Mouse (Mus musculus): ENCODE results near the gene Fam160a1. TPM values are rescaled to one million over a fixed set of nuclear protein-coding genes. Genes with fewer than 3 reads are reported as not detected.

The Fam160a1 gene
- total and polyA plus RNA-seq, 3 experiments, result 25.0 to 68.1 (median 47.0) TPM

DNA sequence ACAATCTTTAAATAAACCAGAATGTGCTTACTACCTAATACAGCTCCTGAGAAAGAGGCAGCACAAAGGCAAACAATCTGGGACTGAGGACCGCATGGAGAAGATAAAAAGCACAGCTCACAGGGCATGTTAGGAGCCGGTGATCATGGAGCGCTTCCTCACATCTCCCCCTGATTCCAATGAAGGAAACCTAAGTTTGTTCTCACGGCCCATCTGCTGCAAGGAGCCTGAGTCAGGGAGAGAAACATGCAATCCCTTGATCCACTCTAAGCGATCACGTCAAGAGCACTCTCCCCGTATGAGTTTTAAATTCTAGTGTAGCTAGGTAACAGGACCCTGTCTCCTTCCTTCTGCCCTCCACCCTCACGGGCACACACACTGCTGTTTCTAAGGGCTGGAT is 140.0 kb downstream of the Fam160a1 start:
- Histone ChIP-seq H3K36me3 (ENCODE audit: control insufficient read depth, insufficient read depth, low read length) (no peaks in the 10 kb centered on the region), H3K27ac (no peak overlapping the region), H3K79me2 (replicated peaks; ENCODE audit: control insufficient read depth, insufficient read depth, low read length) (no peaks in the 10 kb centered on the region), H3K4me1 (ENCODE audit: control insufficient read depth, insufficient read depth, low read length) (no peaks in the 10 kb centered on the region), H3K9ac (ENCODE audit: low read depth, low read length) (no peak overlapping the region), H3K27me3 (ENCODE audit: control insufficient read depth, insufficient read depth, low read length) (no peaks in the 10 kb centered on the region), H3K4me3 (no peak overlapping the region)
- WGBS, result 74% methylated on average over 8 of the region's 8 CpGs
- intact Hi-C loops (cut with DNase I), result no loop called here
- no peak for DNase-seq
- TF ChIP-seq CTCF (IDR thresholded peaks at IDR 0.05) (no peak), EP300 (IDR thresholded peaks at IDR 0.05; ENCODE audit: insufficient read depth, low read depth, low read length) (no peak), POLR2A (IDR thresholded peaks at IDR 0.05; ENCODE audit: insufficient read depth, low read depth, low read length) (no peak)

DNA sequence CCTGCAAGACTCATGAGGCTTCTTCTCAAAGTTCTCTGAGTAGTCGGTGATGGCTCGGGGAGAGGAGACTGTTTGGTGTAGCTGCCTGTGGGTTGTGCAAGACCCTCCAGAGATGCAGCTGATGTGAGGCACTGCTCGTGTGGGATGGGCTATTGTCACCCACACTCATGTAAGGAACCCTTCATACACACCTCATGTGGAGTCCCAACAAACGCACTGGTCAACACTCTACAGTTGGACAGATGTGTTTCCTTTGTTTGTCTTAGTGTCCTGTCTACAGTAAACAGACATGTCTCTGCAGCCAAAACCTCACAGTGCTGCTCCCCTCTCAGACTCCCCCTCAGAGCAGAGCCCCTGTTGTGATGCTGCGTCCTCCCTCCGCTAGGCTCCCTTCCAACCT is 147.2 kb downstream of the Fam160a1 start:
- intact Hi-C loops (cut with DNase I), result no loop called here
- no peaks in the 10 kb centered on the region for H3K36me3 ChIP-seq (ENCODE audit: control insufficient read depth, insufficient read depth, low read length)
- no peaks in the 10 kb centered on the region for H3K79me2 ChIP-seq (replicated peaks; ENCODE audit: control insufficient read depth, insufficient read depth, low read length)
- no peak overlapping the region for H3K27ac ChIP-seq
- DNase-seq, result no peak
- no peaks in the 10 kb centered on the region for H3K27me3 ChIP-seq (ENCODE audit: control insufficient read depth, insufficient read depth, low read length)
- no peak overlapping the region for H3K9ac ChIP-seq (ENCODE audit: low read depth, low read length)
- 84% methylated on average over 6 of the region's 6 CpGs for WGBS
- peaks cover 1% of the 10 kb centered on the region; the same call in 1 of the 2 replicates for H3K4me1 ChIP-seq (ENCODE audit: control insufficient read depth, insufficient read depth, low read length)
- no peak overlapping the region for H3K4me3 ChIP-seq
- TF ChIP-seq EP300 (IDR thresholded peaks at IDR 0.05; ENCODE audit: insufficient read depth, low read depth, low read length) (no peak), POLR2A (IDR thresholded peaks at IDR 0.05; ENCODE audit: insufficient read depth, low read depth, low read length) (no peak), CTCF (IDR thresholded peaks at IDR 0.05) (no peak)

DNA sequence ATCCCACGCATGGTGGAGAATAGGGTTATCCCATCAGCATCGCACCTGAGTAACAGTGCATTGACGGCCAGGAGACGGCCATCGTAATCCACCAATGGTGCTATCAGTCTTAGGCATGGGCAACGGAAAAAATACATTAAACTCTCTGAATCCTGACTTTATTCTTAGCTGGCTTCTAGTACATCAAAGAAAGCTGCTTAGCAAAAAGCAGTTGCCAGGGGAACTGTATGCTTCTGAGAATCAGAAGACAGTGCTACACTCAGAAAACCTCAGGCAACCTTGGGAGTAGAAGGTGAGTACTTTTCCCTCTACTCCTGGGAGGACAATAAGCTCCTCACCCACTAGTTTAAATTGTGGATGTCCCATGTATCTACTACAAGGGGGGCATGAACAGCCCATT is 149.4 kb downstream of the Fam160a1 start:
- no peak for DNase-seq
- intact Hi-C loops (cut with DNase I), result no loop called here
- no peaks in the 10 kb centered on the region for H3K79me2 ChIP-seq (replicated peaks; ENCODE audit: control insufficient read depth, insufficient read depth, low read length)
- WGBS, result 93% methylated on average over 6 of the region's 6 CpGs
- no peaks in the 10 kb centered on the region for H3K27me3 ChIP-seq (ENCODE audit: control insufficient read depth, insufficient read depth, low read length)
- peaks cover 1% of the 10 kb centered on the region; the same call in 1 of the 2 replicates for H3K4me1 ChIP-seq (ENCODE audit: control insufficient read depth, insufficient read depth, low read length)
- TF ChIP-seq EP300 (IDR thresholded peaks at IDR 0.05; ENCODE audit: insufficient read depth, low read depth, low read length) (no peak), CTCF (IDR thresholded peaks at IDR 0.05) (no peak), POLR2A (IDR thresholded peaks at IDR 0.05; ENCODE audit: insufficient read depth, low read depth, low read length) (no peak)
- H3K9ac ChIP-seq (ENCODE audit: low read depth, low read length), result no peak overlapping the region
- H3K36me3 ChIP-seq (ENCODE audit: control insufficient read depth, insufficient read depth, low read length), result no peaks in the 10 kb centered on the region
- H3K4me3 ChIP-seq, result no peak overlapping the region
- H3K27ac ChIP-seq, result no peak overlapping the region

DNA sequence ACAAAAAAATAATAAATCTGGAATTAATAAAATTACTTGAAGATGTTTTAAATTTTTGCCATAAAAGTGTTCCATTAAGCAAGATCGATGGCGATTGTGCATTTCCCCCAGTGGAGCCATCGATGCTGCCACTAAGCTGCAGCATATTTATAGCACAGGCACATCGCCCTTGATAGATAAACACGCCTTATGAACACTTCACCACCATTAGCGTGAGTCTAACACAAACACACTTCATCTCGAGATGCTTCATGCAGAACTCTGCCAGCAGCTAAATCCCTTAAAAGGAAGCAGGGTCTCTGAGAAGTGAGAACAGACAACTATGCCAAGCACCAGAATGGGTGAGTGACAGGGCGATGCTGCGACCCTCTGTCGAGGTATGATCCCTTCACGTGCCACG is 150.4 kb downstream of the Fam160a1 start:
- DNase-seq, result no peak

DNA sequence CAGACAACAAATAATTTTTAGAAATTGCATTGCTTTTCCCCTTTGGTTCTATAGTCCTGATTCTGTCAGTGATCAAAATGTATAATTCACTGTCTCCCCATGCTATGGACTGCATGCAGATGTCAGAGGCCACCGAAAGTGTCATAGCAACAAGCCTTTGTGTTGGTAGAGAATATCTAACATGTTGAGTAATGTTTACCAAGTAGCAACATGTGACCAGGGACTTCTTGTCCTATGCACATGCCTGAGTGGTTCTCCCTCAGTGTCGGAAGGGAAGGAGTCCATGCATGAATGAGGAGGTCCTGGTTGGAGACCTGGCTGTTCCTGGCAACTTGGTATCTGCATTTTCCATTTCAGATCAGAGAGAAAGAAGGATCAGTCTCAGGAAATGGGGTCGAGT is 150.9 kb downstream of the Fam160a1 start:
- Histone ChIP-seq H3K27me3 (ENCODE audit: control insufficient read depth, insufficient read depth, low read length) (no peaks in the 10 kb centered on the region), H3K27ac (no peak overlapping the region; the same call in 1 of the 2 replicates), H3K9ac (ENCODE audit: low read depth, low read length) (no peak overlapping the region), H3K4me1 (ENCODE audit: control insufficient read depth, insufficient read depth, low read length) (peaks cover 1% of the 10 kb centered on the region; the same call in 1 of the 2 replicates), H3K79me2 (replicated peaks; ENCODE audit: control insufficient read depth, insufficient read depth, low read length) (no peaks in the 10 kb centered on the region), H3K36me3 (ENCODE audit: control insufficient read depth, insufficient read depth, low read length) (no peaks in the 10 kb centered on the region), H3K4me3 (no peak overlapping the region)
- WGBS, result 48% methylated on average over 3 of the region's 3 CpGs
- no peak for TF ChIP-seq CTCF (IDR thresholded peaks at IDR 0.05)
- TF ChIP-seq EP300 (IDR thresholded peaks at IDR 0.05; ENCODE audit: insufficient read depth, low read depth, low read length), result no peak
- no peak for TF ChIP-seq POLR2A (IDR thresholded peaks at IDR 0.05; ENCODE audit: insufficient read depth, low read depth, low read length)
- DNase-seq, result no peak
- intact Hi-C loops (cut with DNase I), result no loop called here

More for the DNA sequence above, 150.4 kb downstream of the Fam160a1 start:
- WGBS, result 52% methylated on average over 12 of the region's 12 CpGs
- Histone ChIP-seq H3K79me2 (replicated peaks; ENCODE audit: control insufficient read depth, insufficient read depth, low read length) (no peaks in the 10 kb centered on the region), H3K4me1 (ENCODE audit: control insufficient read depth, insufficient read depth, low read length) (peaks cover 1% of the 10 kb centered on the region; the same call in 1 of the 2 replicates), H3K9ac (ENCODE audit: low read depth, low read length) (no peak overlapping the region), H3K36me3 (ENCODE audit: control insufficient read depth, insufficient read depth, low read length) (no peaks in the 10 kb centered on the region), H3K4me3 (no peak overlapping the region), H3K27ac (peak overlapping the region; percentile 12; the same call in 1 of the 2 replicates), H3K27me3 (ENCODE audit: control insufficient read depth, insufficient read depth, low read length) (no peaks in the 10 kb centered on the region)
- TF ChIP-seq EP300 (IDR thresholded peaks at IDR 0.05; ENCODE audit: insufficient read depth, low read depth, low read length) (no peak), POLR2A (IDR thresholded peaks at IDR 0.05; ENCODE audit: insufficient read depth, low read depth, low read length) (no peak), CTCF (IDR thresholded peaks at IDR 0.05) (no peak)
- intact Hi-C loops (cut with DNase I), result no loop called here

DNA sequence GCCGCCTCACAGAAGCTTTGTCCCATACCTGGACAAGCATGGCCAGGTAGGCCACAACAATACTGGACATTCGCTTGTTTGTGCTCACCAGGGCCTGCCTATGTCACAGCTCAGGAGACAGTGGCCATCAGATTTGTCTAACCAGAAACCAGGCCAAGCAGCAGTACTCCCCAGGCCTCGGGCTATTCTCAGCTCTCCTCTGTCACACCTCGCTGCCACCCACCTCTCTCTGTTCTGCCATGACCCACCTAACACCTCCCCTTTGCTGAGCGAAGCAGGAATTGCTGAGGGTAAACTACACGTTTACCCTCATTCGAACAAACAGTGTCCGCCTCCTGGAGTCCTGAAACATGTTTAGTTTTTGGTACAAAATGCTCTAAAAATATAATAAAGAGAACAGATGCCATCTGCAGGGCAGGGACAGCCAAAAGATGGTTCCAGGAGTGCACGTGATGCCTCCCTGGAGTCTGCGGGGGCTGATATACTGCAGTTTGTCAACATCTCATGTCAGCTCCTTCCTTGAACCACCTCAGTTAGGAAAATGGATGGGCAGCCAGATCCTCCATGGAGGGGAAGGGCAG is 152.4 kb downstream of the Fam160a1 start:
- no peak for TF ChIP-seq POLR2A (IDR thresholded peaks at IDR 0.05; ENCODE audit: insufficient read depth, low read depth, low read length)
- TF ChIP-seq CTCF (IDR thresholded peaks at IDR 0.05), result no peak
- TF ChIP-seq EP300 (IDR thresholded peaks at IDR 0.05; ENCODE audit: insufficient read depth, low read depth, low read length), result no peak
- Histone ChIP-seq H3K27ac (no peak overlapping the region), H3K4me3 (no peak overlapping the region), H3K27me3 (ENCODE audit: control insufficient read depth, insufficient read depth, low read length) (no peaks in the 10 kb centered on the region), H3K4me1 (ENCODE audit: control insufficient read depth, insufficient read depth, low read length) (peaks cover 1% of the 10 kb centered on the region; the same call in 1 of the 2 replicates), H3K9ac (ENCODE audit: low read depth, low read length) (no peak overlapping the region), H3K79me2 (replicated peaks; ENCODE audit: control insufficient read depth, insufficient read depth, low read length) (no peaks in the 10 kb centered on the region), H3K36me3 (ENCODE audit: control insufficient read depth, insufficient read depth, low read length) (no peaks in the 10 kb centered on the region)
- 85% methylated on average over 10 of the region's 10 CpGs for WGBS
- DNase-seq, result no peak
- intact Hi-C loops (cut with DNase I), result no loop called here
